In genomic region chr4:148176603-148177002, GRCm38 (mm10) we compare ENCODE assay signal across 10 mouse cellular contexts. TPM values are rescaled to one million over a fixed set of nuclear protein-coding genes. Genes with fewer than 3 reads are reported as not detected.
DNase-seq lines count a peak whose midpoint lies in the region; ATAC-seq and TF ChIP-seq lines count a peak whose summit lies in the region.
"Not testable (repeated sequence)": the region's sequence is repeated elsewhere in the genome, so short reads cannot be mapped to it uniquely, and the experiment has no call there.
"Had no signal": no experiment of that assay in that cellular context is flagged by ENCODE, and none has a peak within 500 bp of the region (broad histone marks: within the 10 kb centered on the region; RNA-seq: fewer than 3 reads in every experiment).

No protein-coding gene starts in this region.

- H3K27me3 ChIP-seq in MEL (ENCODE audit: control insufficient read depth in 1 of 2, insufficient read depth in 2 of 2, low read length in 2 of 2), result not testable (repeated sequence)
- peaks cover 36% of the 10 kb centered on the region for H3K27me3 ChIP-seq in neural tube, embryonic 13.5 days
- H3K27me3 ChIP-seq in neural tube, embryonic 15.5 days (replicated peaks), result peaks cover 13% of the 10 kb centered on the region

- not testable (repeated sequence) for H3K36me3 ChIP-seq in MEL (ENCODE audit: control insufficient read depth in 1 of 2, insufficient read depth in 2 of 2, low read length in 2 of 2); neural tube, embryonic 13.5 days; neural tube, embryonic 15.5 days

- not testable (repeated sequence) for H3K27ac ChIP-seq in MEL (ENCODE audit: control insufficient read depth, low read depth, low read length)
- H3K27ac ChIP-seq in layer of hippocampus, adult 2 months, result peak overlapping the region; percentile 80; the same call in 1 of the 2 replicates
- peak overlapping the region; percentile 86; the same call in 1 of the 2 replicates for H3K27ac ChIP-seq in neural tube, embryonic 13.5 days (replicated peaks)
- H3K27ac ChIP-seq in neural tube, embryonic 15.5 days (replicated peaks), result 0 out of 2 replicates have a peak overlapping the region, but pooled peaks have one; percentile 38

- H3K9ac ChIP-seq in MEL (ENCODE audit: control insufficient read depth, low read depth, low read length, poor library complexity, severe bottlenecking); neural tube, embryonic 13.5 days; neural tube, embryonic 15.5 days (replicated peaks): not testable (repeated sequence)

- not testable (repeated sequence) for H3K4me2 ChIP-seq in neural tube, embryonic 13.5 days; neural tube, embryonic 15.5 days

- H3K4me1 ChIP-seq in MEL (ENCODE audit: control insufficient read depth in 1 of 2, insufficient read depth in 2 of 2, low read length in 2 of 2), result not testable (repeated sequence)
- peaks cover 45% of the 10 kb centered on the region for H3K4me1 ChIP-seq in neural tube, embryonic 13.5 days (replicated peaks)
- peaks cover 28% of the 10 kb centered on the region for H3K4me1 ChIP-seq in neural tube, embryonic 15.5 days

- DNase-seq in 416B (ENCODE audit: low read depth), result peak; percentile 55
- DNase-seq in MEL (ENCODE audit: low read depth, low spot score), result peak; percentile 58
- not testable (repeated sequence) for DNase-seq in layer of hippocampus, adult 2 months (ENCODE audit: low spot score in 2 of 2)

- H3K9me3 ChIP-seq in MEL (replicated peaks; ENCODE audit: insufficient read depth, low read length); neural tube, embryonic 13.5 days; neural tube, embryonic 15.5 days (replicated peaks): not testable (repeated sequence)

- ATAC-seq in common myeloid progenitor, adult 5-6 weeks (replicated peaks; ENCODE audit: low read depth, poor library complexity, severe bottlenecking), result peak; percentile 57; the same call in 1 of the 2 replicates
- ATAC-seq in megakaryocyte progenitor cell, adult 5-6 weeks (replicated peaks; ENCODE audit: poor library complexity), result peak; percentile 42; the same call in 1 of the 2 replicates
- ATAC-seq in neural tube, embryonic 13.5 days (ENCODE audit: low read depth); neural tube, embryonic 15.5 days (ENCODE audit: low FRiP score): not testable (repeated sequence)

- not testable (repeated sequence) for TF ChIP-seq RAD21 in MEL (IDR thresholded peaks at IDR 0.05; ENCODE audit: low read depth, low read length)

- TF ChIP-seq EP300 in MEL (IDR thresholded peaks at IDR 0.05; ENCODE audit: low read depth in 1 of 2, low read length in 2 of 2), result peak in 1 of 2 experiments; percentile 30; a peak in 1 of 4 replicates

- H3K79me2 ChIP-seq in MEL (ENCODE audit: control insufficient read depth, insufficient read depth, low read length, poor library complexity), result not testable (repeated sequence)

- not testable (repeated sequence) for TF ChIP-seq CTCF in MEL (IDR thresholded peaks at IDR 0.05 in 2 of 3, conservative IDR thresholded peaks at IDR 0.05 in 1 of 3; ENCODE audit: control insufficient read depth in 1 of 3, insufficient read depth in 1 of 3, low read depth in 2 of 3, low read length in 3 of 3, poor library complexity in 1 of 3, severe bottlenecking in 1 of 3)
- TF ChIP-seq CTCF in layer of hippocampus, adult 2 months (conservative IDR thresholded peaks at IDR 0.05), result 0 out of 2 replicates have a peak, but pooled peaks have one; percentile 6

- not testable (repeated sequence) for H3K4me3 ChIP-seq in MEL (ENCODE audit: control insufficient read depth in 1 of 2, insufficient read depth in 1 of 2, low read depth in 2 of 2, low read length in 2 of 2); layer of hippocampus, adult 2 months; neural tube, embryonic 13.5 days; neural tube, embryonic 15.5 days (replicated peaks)

- 76% methylated on average over 5 of the region's 6 CpGs for WGBS in neural tube, embryonic 13.5 days
- 73% methylated on average over 5 of the region's 6 CpGs for WGBS in neural tube, embryonic 15.5 days

- TF ChIP-seq POLR2A in MEL (IDR thresholded peaks at IDR 0.05; ENCODE audit: control insufficient read depth in 1 of 2, insufficient read depth in 1 of 2, low read depth in 1 of 2, low read length in 2 of 2, poor library complexity in 1 of 2), result not testable (repeated sequence)

TF ChIP-seq in MEL, 35 proteins besides CTCF, POLR2A, EP300 and RAD21:
- TF ChIP-seq ZNF384 (IDR thresholded peaks at IDR 0.05; ENCODE audit: low read depth, low read length) (peak; percentile 82), TBP (IDR thresholded peaks at IDR 0.05; ENCODE audit: low read depth, low read length) (0 out of 2 replicates have a peak, but pooled peaks have one; percentile 27), GATA1 (IDR thresholded peaks at IDR 0.05; ENCODE audit: low read depth, low read length) (peak; percentile 58)

RNA-seq across cellular contexts. Expression of gene Fbxo2, which starts 16.2 kb away (rescaled TPM):
- 0.35 and 0.46 TPM in 2 replicates for total RNA-seq in MEL (2012; rRNA removed)
- polyA plus RNA-seq in MEL (2012; ENCODE audit: insufficient read depth in 1 of 2, insufficient read length in 2 of 2, low read depth in 1 of 2, low replicate concordance in 2 of 2, missing spikeins in 1 of 2), result 1 to 10 TPM in 1 of 2 experiments, not detected in 1; 2.7 TPM
- total RNA-seq in common myeloid progenitor, adult 5-6 weeks (2017), result 0.27 TPM in 1 of 2 replicates, not detected in the other
- 100 to 1,000 TPM in 1 of 2 experiments, 10 to 100 TPM in 1; 99.8 to 106 TPM for total RNA-seq in layer of hippocampus, adult 2 months (2021)
- total RNA-seq in megakaryocyte progenitor cell, adult 5-6 weeks (2015), result not detected in 2 replicates
- total RNA-seq in megakaryocyte progenitor cell, adult 5-6 weeks (2017), result not detected in 2 replicates
- 6.1 and 6.9 TPM in 2 replicates for polyA plus RNA-seq in neural tube, embryonic 13.5 days (2015; fragmentation: Nextera tagmentation; extraction: Ambion mirVana)
- 17.2 and 19.0 TPM in 2 replicates for polyA plus RNA-seq in neural tube, embryonic 15.5 days (2015; fragmentation: Nextera tagmentation; extraction: Ambion mirVana)
- polyA plus RNA-seq: activated CD4-positive, CD25-positive, alpha-beta regulatory T cell, adult 4 months; CD4-positive, CD25-positive, alpha-beta regulatory T cell, adult 4 months had no signal

RNA-seq across cellular contexts. Expression of gene Fbxo44, which starts 16.3 kb away (rescaled TPM):
- 2.3 and 3.2 TPM in 2 replicates for total RNA-seq in MEL (2012; rRNA removed)
- polyA plus RNA-seq in MEL (2012; ENCODE audit: insufficient read depth in 1 of 2, insufficient read length in 2 of 2, low read depth in 1 of 2, low replicate concordance in 2 of 2, missing spikeins in 1 of 2), result 1 to 10 TPM in 1 of 2 experiments, not detected in 1; 6.2 TPM
- total RNA-seq in common myeloid progenitor, adult 5-6 weeks (2017), result 1.4 and 3.0 TPM in 2 replicates
- total RNA-seq in layer of hippocampus, adult 2 months (2021), result 100 to 1,000 TPM; 136 to 141 TPM
- 1.0 and 3.0 TPM in 2 replicates for total RNA-seq in megakaryocyte progenitor cell, adult 5-6 weeks (2015)
- total RNA-seq in megakaryocyte progenitor cell, adult 5-6 weeks (2017), result 0.81 and 1.6 TPM in 2 replicates
- 81.4 and 87.6 TPM in 2 replicates for polyA plus RNA-seq in neural tube, embryonic 13.5 days (2015; fragmentation: Nextera tagmentation; extraction: Ambion mirVana)
- polyA plus RNA-seq in neural tube, embryonic 15.5 days (2015; fragmentation: Nextera tagmentation; extraction: Ambion mirVana), result 89.4 and 104 TPM in 2 replicates

RNA-seq across cellular contexts. Expression of gene Fbxo6, which starts 24.7 kb away (rescaled TPM):
- 35.1 and 37.3 TPM in 2 replicates for total RNA-seq in MEL (2012; rRNA removed)
- 10 to 100 TPM in 1 of 2 experiments, not detected in 1; 62.6 TPM for polyA plus RNA-seq in MEL (2012; ENCODE audit: insufficient read depth in 1 of 2, insufficient read length in 2 of 2, low read depth in 1 of 2, low replicate concordance in 2 of 2, missing spikeins in 1 of 2)
- total RNA-seq in common myeloid progenitor, adult 5-6 weeks (2017), result 2.9 and 7.1 TPM in 2 replicates
- 10 to 100 TPM; 25.4 to 29.8 TPM for total RNA-seq in layer of hippocampus, adult 2 months (2021)
- 19.6 and 20.1 TPM in 2 replicates for total RNA-seq in megakaryocyte progenitor cell, adult 5-6 weeks (2015)
- 9.1 and 11.5 TPM in 2 replicates for total RNA-seq in megakaryocyte progenitor cell, adult 5-6 weeks (2017)
- polyA plus RNA-seq in neural tube, embryonic 13.5 days (2015; fragmentation: Nextera tagmentation; extraction: Ambion mirVana), result 16.4 and 16.6 TPM in 2 replicates
- polyA plus RNA-seq in neural tube, embryonic 15.5 days (2015; fragmentation: Nextera tagmentation; extraction: Ambion mirVana), result 20.6 and 21.9 TPM in 2 replicates

RNA-seq across cellular contexts. Expression of gene Draxin, which starts 46.1 kb away (rescaled TPM):
- total RNA-seq in MEL (2012; rRNA removed), result 0.03 and 0.08 TPM in 2 replicates
- polyA plus RNA-seq in MEL (2012; ENCODE audit: insufficient read depth in 1 of 2, insufficient read length in 2 of 2, low read depth in 1 of 2, low replicate concordance in 2 of 2, missing spikeins in 1 of 2), result under 1 TPM in 1 of 2 experiments, not detected in 1; 0.17 TPM
- total RNA-seq in common myeloid progenitor, adult 5-6 weeks (2017), result 0.09 TPM in 1 of 2 replicates, not detected in the other
- total RNA-seq in layer of hippocampus, adult 2 months (2021), result 1 to 10 TPM in 1 of 2 experiments, under 1 TPM in 1; 0.83 to 1.0 TPM
- not detected in 2 replicates for total RNA-seq in megakaryocyte progenitor cell, adult 5-6 weeks (2015)
- not detected in 2 replicates for total RNA-seq in megakaryocyte progenitor cell, adult 5-6 weeks (2017)
- 14.0 and 14.3 TPM in 2 replicates for polyA plus RNA-seq in neural tube, embryonic 13.5 days (2015; fragmentation: Nextera tagmentation; extraction: Ambion mirVana)
- polyA plus RNA-seq in neural tube, embryonic 15.5 days (2015; fragmentation: Nextera tagmentation; extraction: Ambion mirVana), result 7.3 and 10.4 TPM in 2 replicates
- polyA plus RNA-seq: CD4-positive, CD25-positive, alpha-beta regulatory T cell, adult 4 months; G1E had no signal

RNA-seq across cellular contexts. Expression of gene Mad2l2, which starts 46.4 kb away (rescaled TPM):
- total RNA-seq in MEL (2012; rRNA removed), result 28.4 and 28.6 TPM in 2 replicates
- 10 to 100 TPM in 1 of 2 experiments, not detected in 1; 44.8 TPM for polyA plus RNA-seq in MEL (2012; ENCODE audit: insufficient read depth in 1 of 2, insufficient read length in 2 of 2, low read depth in 1 of 2, low replicate concordance in 2 of 2, missing spikeins in 1 of 2)
- total RNA-seq in common myeloid progenitor, adult 5-6 weeks (2017), result 8.4 and 17.2 TPM in 2 replicates
- total RNA-seq in layer of hippocampus, adult 2 months (2021), result 10 to 100 TPM; 13.8 to 14.5 TPM
- 28.7 and 34.0 TPM in 2 replicates for total RNA-seq in megakaryocyte progenitor cell, adult 5-6 weeks (2015)
- 6.6 and 8.1 TPM in 2 replicates for total RNA-seq in megakaryocyte progenitor cell, adult 5-6 weeks (2017)
- polyA plus RNA-seq in neural tube, embryonic 13.5 days (2015; fragmentation: Nextera tagmentation; extraction: Ambion mirVana), result 98.7 and 116 TPM in 2 replicates
- 99.2 and 99.9 TPM in 2 replicates for polyA plus RNA-seq in neural tube, embryonic 15.5 days (2015; fragmentation: Nextera tagmentation; extraction: Ambion mirVana)

Comparison
In these comparisons a context has a peak if more than half of its experiments do, and no peak if none do; other contexts are left out.
1. RNA of gene Fbxo2, which starts 16.2 kb away (total RNA-seq): 99.8 to 106 TPM in layer of hippocampus, adult 2 months; 0.35 to 0.46 TPM in MEL, 0.27 TPM in common myeloid progenitor, adult 5-6 weeks and not detected in megakaryocyte progenitor cell, adult 5-6 weeks; every median in the first group is over 10 times any median in the second.
2. RNA of gene Fbxo44, which starts 16.3 kb away (total RNA-seq): 136 to 141 TPM in layer of hippocampus, adult 2 months; 1.4 to 3.0 TPM in common myeloid progenitor, adult 5-6 weeks, 0.81 to 3.0 TPM in megakaryocyte progenitor cell, adult 5-6 weeks and 2.3 to 3.2 TPM in MEL; every median in the first group is over 10 times any median in the second.